Comparison of ENCODE assay signal across 8 mouse cellular contexts in the genomic region with DNA sequence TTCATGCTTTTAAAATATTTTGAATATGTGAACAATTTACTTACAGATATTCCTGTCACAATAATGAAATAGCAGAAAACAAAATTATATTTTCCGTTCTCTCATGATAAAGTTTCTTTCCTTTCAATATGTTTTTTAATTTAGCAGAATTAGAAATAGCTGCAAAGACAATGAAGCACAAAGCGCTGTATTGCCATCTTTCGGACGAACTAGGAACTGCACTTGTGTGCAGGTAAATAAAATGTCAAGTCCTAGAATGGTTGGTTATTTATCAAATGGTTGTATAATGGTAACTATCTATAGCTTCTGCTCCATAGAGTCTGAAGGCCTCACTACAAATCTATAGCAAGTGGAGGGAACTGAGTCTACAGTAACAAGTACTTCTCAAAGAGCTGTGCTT.
DNase-seq lines count a peak whose midpoint lies in the region; TF ChIP-seq lines count a peak whose summit lies in the region.

No protein-coding gene starts in this region.

- no peak overlapping the region for H3K4me3 ChIP-seq in lung, adult 2 months (replicated peaks; ENCODE audit: extremely low read depth, low read depth, low read length)

- 4% methylated on average over 4 of the region's 4 CpGs for WGBS in lung, adult 2 months

- no peak for TF ChIP-seq CTCF in lung, adult 2 months (IDR thresholded peaks at IDR 0.05; ENCODE audit: insufficient read depth, low read length)

- peak; percentile 41 for DNase-seq in gastrocnemius, adult 18-20 months (ENCODE audit: low spot score)
- no peak for DNase-seq in gastrocnemius, postnatal 25 days
- peak; percentile 52 for DNase-seq in urinary bladder, postnatal 25 days (ENCODE audit: low spot score)
- no peak for DNase-seq in urinary bladder, postnatal 10 days (ENCODE audit: low spot score)
- DNase-seq in embryo, embryonic 10 days (ENCODE audit: low spot score): peak; percentile 84
- peak; percentile 67 for DNase-seq in hindlimb bud, embryonic 11.5 days (ENCODE audit: extremely low spot score, low read depth, low spot score)
- peak; percentile 24 for DNase-seq in lung, adult 2 months
- DNase-seq in spleen, postnatal 10 days (ENCODE audit: low spot score in 2 of 2): peak; percentile 20 to 70

- TF ChIP-seq POLR2A in lung, adult 2 months (IDR thresholded peaks at IDR 0.05; ENCODE audit: borderline replicate concordance, extremely low read depth, low read depth, low read length): no peak

- H3K4me1 ChIP-seq in lung, adult 2 months (ENCODE audit: control insufficient read depth, insufficient read depth, low read length): no peaks in the 10 kb centered on the region

Comparison
In these comparisons a context has a peak if more than half of its experiments do, and no peak if none do; other contexts are left out.
1. DNase-seq: peak in gastrocnemius, adult 18-20 months (single experiment), urinary bladder, postnatal 25 days (single experiment), embryo, embryonic 10 days (single experiment), hindlimb bud, embryonic 11.5 days (single experiment), lung, adult 2 months (single experiment) and spleen, postnatal 10 days (2 of 2); none in gastrocnemius, postnatal 25 days (single experiment) and urinary bladder, postnatal 10 days (single experiment).